Mouse (Mus musculus) heart, embryonic 11.5 days (tissue): Measurements from ENCODE around the gene Aco1. TPM values are rescaled to one million over a fixed set of nuclear protein-coding genes. Genes with fewer than 3 reads are reported as not detected.

Experiments
- ATAC-seq: fragments of 200-750 bp; cut with Nextera tagmentation; replicated peaks from 2 replicates; pipeline ENCODE4 v1.8.0; 2017; ENCODE audit warnings: moderate library complexity; ENCODE audit not compliant: insufficient number of reproducible peaks, low FRiP score, low TSS enrichment
- H3K27ac ChIP-seq: fragments of 300-500 bp; sonication (generic); 2 replicates; pipeline ENCODE4 v1.5.1; 2014; ENCODE audit warnings: mild to moderate bottlenecking, low read depth, low read length
- H3K27me3 ChIP-seq: fragments of 300-500 bp; sonication (generic); 2 replicates; pipeline ENCODE4 v1.6.1; 2014; ENCODE audit warnings: mild to moderate bottlenecking, low read length, mixed read lengths; ENCODE audit not compliant: control insufficient read depth, insufficient read depth
- H3K36me3 ChIP-seq: fragments of 300-500 bp; sonication (generic); 2 replicates; pipeline ENCODE4 v1.6.1; 2014; ENCODE audit warnings: mild to moderate bottlenecking, low read length, moderate library complexity, mixed read lengths; ENCODE audit not compliant: control insufficient read depth, insufficient read depth
- H3K4me1 ChIP-seq: fragments of 300-500 bp; sonication (generic); 2 replicates; pipeline ENCODE4 v1.6.1; 2014; ENCODE audit warnings: low read length; ENCODE audit not compliant: control insufficient read depth, insufficient read depth
- H3K4me2 ChIP-seq: fragments of 300-500 bp; sonication (generic); 2 replicates; pipeline ENCODE4 v1.6.1; 2014; ENCODE audit warnings: mild to moderate bottlenecking, moderate library complexity
- H3K4me3 ChIP-seq: fragments of 300-500 bp; sonication (generic); 2 replicates; pipeline ENCODE4 v1.5.1; 2014; ENCODE audit warnings: low read depth, low read length
- H3K9ac ChIP-seq: fragments of 300-500 bp; sonication (generic); 2 replicates; pipeline ENCODE4 v1.6.1; 2014; ENCODE audit warnings: mild to moderate bottlenecking, low read depth, low read length, moderate library complexity
- H3K9me3 ChIP-seq: fragments of 300-500 bp; sonication (generic); replicated peaks from 2 replicates; pipeline ENCODE4 v1.6.1; 2016; ENCODE audit warnings: low read length; ENCODE audit not compliant: control insufficient read depth
- WGBS: fragments of 180-500 bp; shearing (Covaris S2); extraction: QIAGEN DNeasy Blood & Tissue Kit; methylation state at CpG from one replicate; pipeline ENCODE4 v1.1.7; 2014; ENCODE audit not compliant: insufficient replicate concordance; 5-methylcytosine and 5-hydroxymethylcytosine counted together
- polyA plus RNA-seq: library from polyadenylated mRNA; unstranded; fragments of >200 nt; fragmentation: Nextera tagmentation; extraction: Ambion mirVana; gene quantifications from 2 replicates; pipeline ENCODE4 v1.2.1, GENCODE M21; 2014

Gene Aco1
- polyA plus RNA-seq, 1 experiment from 2014 or later: 32.1 TPM

DNA sequence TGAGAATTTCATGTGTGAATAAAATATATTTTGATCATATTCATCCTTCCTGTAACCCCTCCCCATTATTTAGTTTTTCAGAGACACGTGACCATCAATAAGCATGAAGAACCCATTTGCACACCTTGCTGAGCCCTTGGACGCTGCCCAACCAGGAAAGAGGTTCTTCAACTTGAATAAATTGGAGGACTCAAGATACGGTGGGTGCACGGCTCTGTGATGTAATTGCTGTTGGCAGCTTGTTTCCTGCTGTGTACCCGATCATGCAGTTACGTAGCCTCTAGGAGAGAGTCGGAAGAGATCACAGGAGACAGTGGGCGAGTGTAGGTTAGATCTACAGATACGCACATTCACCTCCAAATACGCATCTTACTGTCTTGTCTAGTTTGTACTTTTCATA, 20.8 kb downstream of the Aco1 start:
- Histone ChIP-seq H3K4me2 (no peak overlapping the region), H3K4me3 (no peak overlapping the region), H3K27me3 (no peaks in the 10 kb centered on the region), H3K36me3 (0 out of 2 replicates have a peak, but pooled peaks cover 7% of the 10 kb centered on the region), H3K27ac (no peak overlapping the region), H3K9ac (no peak overlapping the region), H3K9me3 (0 out of 2 replicates have a peak, but pooled peaks cover 3% of the 10 kb centered on the region), H3K4me1 (no peaks in the 10 kb centered on the region; the same call in 1 of the 2 replicates)
- no peak for ATAC-seq
- 89% methylated on average over 10 of the region's 10 CpGs for WGBS

DNA sequence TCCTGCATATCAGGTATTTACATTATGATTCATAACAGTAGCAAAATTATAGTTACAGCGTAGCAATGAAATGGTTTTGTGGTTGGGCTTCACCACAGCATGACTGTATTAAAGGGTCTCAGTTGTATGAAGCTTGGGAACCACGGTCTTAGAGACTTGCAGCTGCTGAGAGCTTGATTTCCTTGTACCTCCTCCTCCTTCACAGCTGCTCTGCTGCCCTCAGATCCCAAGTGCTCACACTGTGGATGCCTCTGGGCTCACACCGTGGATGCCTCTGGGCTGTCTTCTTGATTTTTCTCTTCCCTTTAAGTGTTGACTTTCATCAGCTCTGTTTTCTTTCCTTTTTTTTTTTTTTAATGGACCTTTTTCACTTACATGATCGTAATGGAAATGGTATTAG, 28.6 kb downstream of the Aco1 start:
- Histone ChIP-seq H3K27me3 (no peaks in the 10 kb centered on the region), H3K27ac (no peak overlapping the region), H3K9me3 (no peaks in the 10 kb centered on the region), H3K36me3 (0 out of 2 replicates have a peak, but pooled peaks cover 4% of the 10 kb centered on the region), H3K4me3 (no peak overlapping the region), H3K4me1 (no peaks in the 10 kb centered on the region; the same call in 1 of the 2 replicates), H3K4me2 (no peak overlapping the region), H3K9ac (no peak overlapping the region)
- 85% methylated on average over 4 of the region's 4 CpGs for WGBS
- ATAC-seq: no peak

- 79% methylated on average over 2 of the region's 2 CpGs for WGBS
- no peaks in the 10 kb centered on the region for H3K9me3 ChIP-seq
- H3K27ac ChIP-seq: no peak overlapping the region
Measured at GRCm38 (mm10) chr4:40172336-40172735, 29.5 kb downstream of the Aco1 start.

GRCm38 (mm10) chr4:40174321-40174720, 31.4 kb downstream of the Aco1 start:
- H3K9me3 ChIP-seq: no peaks in the 10 kb centered on the region
- no peak overlapping the region for H3K27ac ChIP-seq
- WGBS: 45% methylated on average over 4 of the region's 4 CpGs
- H3K4me2 ChIP-seq: no peak overlapping the region
- H3K27me3 ChIP-seq: no peaks in the 10 kb centered on the region
- H3K36me3 ChIP-seq: peaks cover 3% of the 10 kb centered on the region; the same call in 1 of the 2 replicates
- no peak for ATAC-seq
- H3K4me3 ChIP-seq: no peak overlapping the region
- H3K9ac ChIP-seq: no peak overlapping the region
- H3K4me1 ChIP-seq: no peaks in the 10 kb centered on the region; the same call in 1 of the 2 replicates

More at GRCm38 (mm10) chr4:40172336-40172735, 29.5 kb downstream of the Aco1 start:
- no peak overlapping the region for H3K9ac ChIP-seq
- no peak overlapping the region for H3K4me3 ChIP-seq
- H3K4me2 ChIP-seq: no peak overlapping the region
- no peak for ATAC-seq
- H3K27me3 ChIP-seq: no peaks in the 10 kb centered on the region
- H3K36me3 ChIP-seq: no peaks in the 10 kb centered on the region
- H3K4me1 ChIP-seq: no peaks in the 10 kb centered on the region; the same call in 1 of the 2 replicates

DNA sequence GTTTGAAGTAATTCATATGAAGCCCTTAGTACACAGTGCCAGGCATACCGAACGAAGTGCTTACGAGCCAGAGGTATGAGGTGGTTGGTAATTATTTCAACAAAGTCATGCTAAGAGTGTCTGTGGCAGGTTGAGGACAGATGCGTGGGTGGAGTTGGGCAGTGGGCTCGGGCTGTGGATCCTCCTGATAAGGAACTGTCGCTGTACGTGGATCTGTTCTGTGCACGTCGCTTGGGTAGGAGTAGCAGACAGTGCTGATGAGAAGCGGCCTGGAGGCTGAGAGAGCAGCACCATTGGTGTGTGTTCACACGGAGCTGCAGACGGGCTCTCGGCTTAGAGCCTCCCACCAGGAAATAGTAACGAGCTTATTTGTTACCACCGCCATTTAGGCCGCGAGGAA, 35.7 kb downstream of the Aco1 start:
- Histone ChIP-seq H3K4me3 (no peak overlapping the region), H3K9me3 (no peaks in the 10 kb centered on the region), H3K27ac (no peak overlapping the region), H3K36me3 (peaks cover 9% of the 10 kb centered on the region), H3K4me2 (no peak overlapping the region), H3K4me1 (no peaks in the 10 kb centered on the region; the same call in 1 of the 2 replicates), H3K9ac (no peak overlapping the region), H3K27me3 (no peaks in the 10 kb centered on the region)
- no peak for ATAC-seq
- WGBS: 77% methylated on average over 17 of the region's 17 CpGs

- H3K36me3 ChIP-seq: peaks cover 9% of the 10 kb centered on the region
- 89% methylated on average over 6 of the region's 6 CpGs for WGBS
Measured at GRCm38 (mm10) chr4:40180046-40180445, 37.2 kb downstream of the Aco1 start.

GRCm38 (mm10) chr4:40181681-40182080, 38.8 kb downstream of the Aco1 start:
- ATAC-seq: no peak
- no peaks in the 10 kb centered on the region for H3K27me3 ChIP-seq
- peaks cover 17% of the 10 kb centered on the region for H3K36me3 ChIP-seq
- no peak overlapping the region for H3K27ac ChIP-seq
- no peak overlapping the region for H3K9ac ChIP-seq
- no peak overlapping the region for H3K4me2 ChIP-seq
- no peaks in the 10 kb centered on the region for H3K9me3 ChIP-seq
- 90% methylated on average over 8 of the region's 8 CpGs for WGBS
- no peak overlapping the region for H3K4me3 ChIP-seq
- H3K4me1 ChIP-seq: no peaks in the 10 kb centered on the region

More at GRCm38 (mm10) chr4:40180046-40180445, 37.2 kb downstream of the Aco1 start:
- no peaks in the 10 kb centered on the region for H3K27me3 ChIP-seq
- H3K9me3 ChIP-seq: no peaks in the 10 kb centered on the region
- H3K27ac ChIP-seq: no peak overlapping the region
- H3K4me3 ChIP-seq: no peak overlapping the region
- no peak overlapping the region for H3K9ac ChIP-seq
- no peak for ATAC-seq
- no peaks in the 10 kb centered on the region for H3K4me1 ChIP-seq
- no peak overlapping the region for H3K4me2 ChIP-seq

DNA sequence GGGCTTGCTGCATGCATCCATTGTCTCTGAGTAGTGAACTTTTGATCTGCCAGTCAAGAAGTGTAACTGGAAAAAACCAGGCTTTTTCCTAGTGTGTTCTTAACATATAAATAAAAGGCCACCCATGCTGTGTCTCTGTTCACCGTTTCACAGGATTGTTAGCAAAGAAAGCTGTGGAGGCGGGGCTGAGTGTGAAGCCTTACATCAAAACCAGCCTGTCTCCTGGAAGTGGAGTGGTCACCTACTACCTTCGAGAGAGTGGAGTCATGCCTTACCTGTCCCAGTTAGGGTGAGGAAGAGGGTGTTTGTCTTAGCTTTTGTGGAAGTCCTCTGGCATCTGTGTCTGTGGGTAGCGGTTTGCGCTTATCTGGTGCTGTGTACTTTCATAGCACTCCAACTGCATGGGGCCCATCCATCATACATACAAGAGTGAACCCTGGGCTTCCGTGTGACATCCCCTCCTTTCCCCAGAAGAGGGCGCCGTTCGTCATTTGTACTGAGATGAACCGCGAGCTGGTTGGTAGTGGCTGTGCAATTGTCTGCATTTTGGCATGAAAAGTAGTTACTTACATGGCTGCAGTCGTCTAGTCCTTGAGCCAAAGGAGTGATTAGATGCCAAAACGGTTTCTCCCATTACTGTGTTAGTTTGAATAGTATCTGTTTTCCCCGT, 39.9 kb downstream of the Aco1 start:
- no peaks in the 10 kb centered on the region for H3K9me3 ChIP-seq
- 44% methylated on average over 14 of the region's 14 CpGs for WGBS
- no peak for ATAC-seq
- no peak overlapping the region for H3K27ac ChIP-seq
- peaks cover 17% of the 10 kb centered on the region for H3K36me3 ChIP-seq
- H3K27me3 ChIP-seq: no peaks in the 10 kb centered on the region
- H3K4me1 ChIP-seq: no peaks in the 10 kb centered on the region
- H3K4me3 ChIP-seq: no peak overlapping the region
- H3K4me2 ChIP-seq: no peak overlapping the region
- H3K9ac ChIP-seq: no peak overlapping the region

DNA sequence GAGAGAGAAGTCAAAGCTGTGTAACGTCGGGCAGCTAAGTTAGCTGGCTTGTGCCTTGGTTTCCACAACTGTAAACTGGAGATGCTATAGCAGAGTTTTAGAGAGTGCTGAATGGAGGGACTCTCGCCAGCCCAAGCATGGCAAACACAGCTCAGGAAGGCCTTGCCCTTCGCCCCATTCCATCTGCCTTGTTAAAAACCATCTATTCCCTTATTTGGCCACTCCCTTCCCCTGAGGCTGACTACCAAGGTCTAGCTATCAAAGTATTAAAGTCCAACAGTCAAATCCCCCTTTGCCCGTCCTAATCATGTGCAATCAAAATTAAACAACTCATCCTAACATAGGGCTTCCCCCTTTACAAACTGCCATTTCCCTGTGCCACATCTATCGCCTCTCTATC, 40.9 kb downstream of the Aco1 start:
- Histone ChIP-seq H3K27me3 (no peaks in the 10 kb centered on the region), H3K4me1 (no peaks in the 10 kb centered on the region), H3K4me2 (no peak overlapping the region), H3K9ac (no peak overlapping the region), H3K36me3 (peaks cover 15% of the 10 kb centered on the region), H3K27ac (no peak overlapping the region), H3K9me3 (no peaks in the 10 kb centered on the region), H3K4me3 (no peak overlapping the region)
- 86% methylated on average over 6 of the region's 6 CpGs for WGBS
- ATAC-seq: no peak
